Mouse (Mus musculus) brown adipose tissue, adult 24 weeks (tissue): ENCODE results near the gene Rab26. TPM values are rescaled to one million over a fixed set of nuclear protein-coding genes. Genes with fewer than 3 reads are reported as not detected.

Source experiments
- H3K27ac ChIP-seq: fragments of 200-500 bp; replicated peaks from 2 replicates; pipeline ENCODE4 v1.5.1; 2012; ENCODE audit warnings: low read depth, mild to moderate bottlenecking, low read length
- H3K4me1 ChIP-seq: fragments of 200-500 bp; 2 replicates; pipeline ENCODE4 v1.6.1; 2012; ENCODE audit warnings: low read length, mixed read lengths; ENCODE audit not compliant: control insufficient read depth, insufficient read depth, insufficient read length
- H3K4me3 ChIP-seq: fragments of 200-500 bp; 2 replicates; pipeline ENCODE4 v1.5.1; 2012; ENCODE audit warnings: low read depth, mild to moderate bottlenecking, low read length, moderate library complexity; ENCODE audit not compliant: insufficient read depth
- polyA plus RNA-seq: library from polyadenylated mRNA; stranded (reverse); fragments of >200 nt; gene quantifications from 2 replicates; pipeline ENCODE4 v1.2.4, GENCODE M21; 2012; ENCODE audit not compliant: missing spikeins, insufficient read depth, insufficient read length

Rab26 gene
- polyA plus RNA-seq, 1 experiment = not detected

GRCm38 (mm10) chr17:24507129-24507664 lies 26.8 kb downstream of the Rab26 start:
- Histone ChIP-seq H3K4me3 (no peak overlapping the region), H3K4me1 (no peaks in the 10 kb centered on the region)

GRCm38 (mm10) chr17:24506332-24507070 lies 27.5 kb downstream of the Rab26 start:
- Histone ChIP-seq H3K27ac (no peak overlapping the region), H3K4me1 (no peaks in the 10 kb centered on the region), H3K4me3 (no peak overlapping the region)

More at GRCm38 (mm10) chr17:24507129-24507664, 26.8 kb downstream of the Rab26 start:
- H3K27ac ChIP-seq = no peak overlapping the region

- no peak overlapping the region for H3K4me3 ChIP-seq
- no peak overlapping the region for H3K27ac ChIP-seq
- H3K4me1 ChIP-seq = no peaks in the 10 kb centered on the region
Measured at GRCm38 (mm10) chr17:24505286-24505955, 28.6 kb downstream of the Rab26 start.

GRCm38 (mm10) chr17:24504085-24504484 lies 29.9 kb downstream of the Rab26 start:
- no peaks in the 10 kb centered on the region for H3K4me1 ChIP-seq
- no peak overlapping the region for H3K4me3 ChIP-seq
- no peak overlapping the region for H3K27ac ChIP-seq

- no peak overlapping the region for H3K4me3 ChIP-seq
- H3K4me1 ChIP-seq = no peaks in the 10 kb centered on the region
- no peak overlapping the region for H3K27ac ChIP-seq
Measured at GRCm38 (mm10) chr17:24502208-24502607, 31.8 kb downstream of the Rab26 start.

DNA sequence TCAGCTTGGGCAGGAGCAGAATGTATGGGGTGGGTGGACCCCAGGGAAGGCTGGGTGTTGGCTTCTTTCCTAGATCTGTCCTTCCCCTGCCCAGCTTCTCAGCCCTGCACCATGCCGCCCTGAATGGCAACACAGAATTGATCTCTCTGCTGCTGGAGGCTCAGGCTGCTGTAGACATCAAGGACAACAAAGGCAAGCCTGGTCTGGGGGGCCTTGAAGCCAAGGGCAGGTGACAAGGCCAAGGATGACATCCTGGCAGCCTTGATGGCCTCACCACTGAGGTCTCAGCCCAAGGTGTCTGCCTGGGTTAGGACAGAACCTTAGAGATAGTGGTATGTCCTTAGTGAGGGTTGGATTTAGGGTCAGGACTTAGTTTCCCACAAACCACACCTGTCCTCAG lies 38.0 kb downstream of the Rab26 start:
- H3K4me1 ChIP-seq = no peaks in the 10 kb centered on the region
- no peak overlapping the region for H3K4me3 ChIP-seq
- no peak overlapping the region for H3K27ac ChIP-seq

DNA sequence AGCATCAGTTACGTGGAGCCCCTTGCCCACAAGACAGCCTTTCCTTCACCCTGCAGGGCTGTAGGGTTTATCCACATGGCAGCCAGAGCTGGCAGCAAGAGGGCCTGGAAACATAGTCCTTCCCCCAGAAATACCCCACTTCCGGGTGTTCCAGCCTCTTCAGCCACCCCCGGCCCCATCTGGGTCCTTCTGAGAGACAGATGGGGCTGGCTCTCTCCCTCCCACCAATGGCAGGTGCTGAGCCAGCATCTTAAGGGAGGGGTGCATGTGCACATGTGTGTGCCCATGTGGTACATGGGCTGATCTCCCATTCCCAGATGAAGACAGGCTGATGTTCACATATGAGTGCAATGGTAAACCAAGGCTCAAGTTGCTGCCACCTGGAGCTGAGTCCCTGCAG lies 38.6 kb downstream of the Rab26 start:
- H3K27ac ChIP-seq = no peak overlapping the region
- no peak overlapping the region for H3K4me3 ChIP-seq
- no peaks in the 10 kb centered on the region for H3K4me1 ChIP-seq

- no peaks in the 10 kb centered on the region for H3K4me1 ChIP-seq
- H3K27ac ChIP-seq = no peak overlapping the region
Measured at GRCm38 (mm10) chr17:24494627-24495335, 39.2 kb downstream of the Rab26 start.

DNA sequence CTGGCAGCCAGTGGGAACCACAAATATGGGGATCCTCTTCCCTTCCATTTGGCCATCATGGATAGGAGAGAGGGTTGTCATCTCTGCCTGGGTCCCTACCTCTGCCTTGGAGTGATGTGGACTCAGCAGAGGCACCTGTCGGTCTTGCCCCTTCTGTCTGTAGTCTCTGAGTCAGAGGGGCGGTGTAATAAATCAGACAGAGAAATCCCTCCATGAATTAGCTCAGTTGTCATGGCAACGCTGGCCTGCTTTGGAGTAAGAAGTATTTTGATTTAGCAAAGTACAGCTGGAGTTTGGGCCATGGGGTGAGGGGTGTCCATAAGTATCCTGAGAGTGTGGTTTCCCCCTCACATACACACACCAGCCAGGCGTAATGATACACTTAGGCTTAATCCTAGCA lies 43.6 kb downstream of the Rab26 start:
- H3K4me1 ChIP-seq = no peaks in the 10 kb centered on the region
- no peak overlapping the region for H3K4me3 ChIP-seq

More at GRCm38 (mm10) chr17:24494627-24495335, 39.2 kb downstream of the Rab26 start:
- H3K4me3 ChIP-seq = no peak overlapping the region

DNA sequence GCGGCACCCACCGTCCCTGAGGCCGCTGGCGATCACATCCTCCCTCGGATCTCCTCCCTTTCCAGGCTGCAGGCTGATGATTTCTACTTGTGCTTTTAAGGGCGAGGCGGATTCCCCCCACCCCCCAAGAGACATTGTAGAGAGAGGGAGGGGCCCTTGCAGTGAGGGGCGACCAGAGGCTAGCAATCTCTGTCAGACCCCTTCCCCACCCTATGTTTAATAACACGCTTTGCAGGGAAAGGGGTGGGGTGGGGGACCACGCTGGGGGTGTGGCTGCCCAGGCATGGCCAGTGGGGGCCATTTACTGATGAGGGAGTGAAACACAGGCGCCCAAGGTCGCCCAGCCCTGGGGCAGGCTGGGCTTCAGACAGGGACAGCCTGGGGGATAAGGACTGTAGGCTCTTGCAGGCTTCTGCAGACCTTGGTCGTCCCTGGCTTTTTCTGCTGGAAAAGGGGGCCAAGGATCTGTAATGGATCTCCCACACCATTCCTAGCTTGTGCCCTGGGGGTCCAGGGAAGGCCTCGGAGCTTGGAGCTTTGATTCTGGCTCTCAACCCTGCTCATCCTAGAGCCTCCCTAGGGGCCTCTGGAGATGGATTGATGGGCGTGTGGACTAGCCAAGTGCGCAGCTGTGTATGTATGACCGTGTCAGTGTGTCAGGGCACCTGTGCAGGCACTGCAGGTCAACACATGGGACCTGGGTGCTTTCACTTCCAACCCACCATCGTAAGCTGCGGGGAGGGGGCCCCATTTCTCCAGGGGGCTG lies 44.6 kb downstream of the Rab26 start:
- Histone ChIP-seq H3K4me3 (peak overlapping the region; percentile 66), H3K4me1 (no peaks in the 10 kb centered on the region), H3K27ac (no peak overlapping the region)

More for the DNA sequence above, 43.6 kb downstream of the Rab26 start:
- no peak overlapping the region for H3K27ac ChIP-seq

DNA sequence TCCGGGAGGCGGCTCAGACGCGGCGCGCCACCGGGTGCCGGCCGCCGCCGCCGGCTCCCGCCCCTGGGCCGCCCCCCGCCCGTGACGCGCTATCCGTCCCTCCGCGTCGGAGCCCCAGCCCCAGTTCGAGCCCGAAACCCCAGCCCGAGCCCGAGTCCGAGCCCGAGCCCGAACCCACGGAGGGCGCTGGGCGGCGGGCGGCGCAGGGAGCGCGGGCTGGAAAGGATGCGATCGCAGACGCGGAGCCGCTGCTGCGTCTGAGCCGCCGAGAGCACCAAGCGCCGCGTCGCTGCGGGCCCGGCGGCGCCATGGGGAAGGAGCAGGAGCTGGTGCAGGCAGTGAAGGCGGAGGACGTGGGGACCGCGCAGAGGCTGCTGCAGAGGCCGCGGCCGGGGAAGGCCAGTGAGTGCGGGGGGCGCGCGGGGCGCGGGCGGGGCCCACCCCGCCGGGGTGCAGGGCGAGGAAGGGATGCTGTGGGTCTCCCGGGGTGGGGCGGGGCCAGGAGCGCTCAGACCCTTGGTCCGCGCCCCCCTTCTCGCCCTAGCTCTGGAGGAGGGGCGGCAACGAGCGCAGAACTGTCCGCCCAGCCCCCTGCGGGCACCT lies 45.2 kb downstream of the Rab26 start:
- Histone ChIP-seq H3K4me1 (no peaks in the 10 kb centered on the region), H3K4me3 (peak overlapping the region; percentile 66), H3K27ac (no peak overlapping the region)

GRCm38 (mm10) chr17:24488186-24488661 lies 45.8 kb downstream of the Rab26 start, which contains the start of gene Caskin1:
Caskin1 (plus strand) TSS chr17:24488601.
- H3K4me3 ChIP-seq = peak within 1 kb of the TSS; percentile 66
- no peak within 1 kb of the TSS for H3K27ac ChIP-seq
- no peaks in the 10 kb centered on the region for H3K4me1 ChIP-seq

- Histone ChIP-seq H3K4me3 (no peak overlapping the region), H3K27ac (no peak overlapping the region), H3K4me1 (no peaks in the 10 kb centered on the region)
Measured at GRCm38 (mm10) chr17:24485090-24485860, 48.7 kb downstream of the Rab26 start.
